Mouse (Mus musculus) MEL (cell line): ENCODE measurements at regions not wholly inside any gene's neighbourhood (a gene's known extent, or its start where the extent isn't known, plus 50 kb on each side); places are given as distances from the start of the nearest gene placed in this dataset.

ENCODE experiments used
- DNase-seq: peaks from one replicate; pipeline ENCODE4 v3.0.0; 2011; ENCODE audit warnings: low read depth, low spot score
- H3K27ac ChIP-seq: 2 replicates; pipeline ENCODE4 v1.5.1; 2012; ENCODE audit warnings: low read depth, mild to moderate bottlenecking, control low read depth, low read length, moderate library complexity; ENCODE audit not compliant: control insufficient read depth
- H3K27me3 ChIP-seq, 2 experiments: fragments of 150-350 bp in 1 of 2; sonication (generic) in 1 of 2; 2 replicates each; pipeline ENCODE4 v1.6.1; 2012; ENCODE audit warnings: low read length in 2 of 2, mild to moderate bottlenecking in 2 of 2, improper control_type of control experiment in 1 of 2, moderate library complexity in 1 of 2; ENCODE audit not compliant: insufficient read depth in 2 of 2, control insufficient read depth in 1 of 2
- H3K36me3 ChIP-seq, 2 experiments: 2 replicates each; pipeline ENCODE4 v1.6.1; 2012 to 2014; ENCODE audit warnings: low read length in 2 of 2, improper control_type of control experiment in 1 of 2, inconsistent platforms in 1 of 2, mild to moderate bottlenecking in 1 of 2; ENCODE audit not compliant: insufficient read depth in 2 of 2, control insufficient read depth in 1 of 2
- H3K4me1 ChIP-seq, 2 experiments: fragments of 150-350 bp in 1 of 2; sonication (generic) in 1 of 2; 2 replicates each; pipeline ENCODE4 v1.6.1; 2012; ENCODE audit warnings: low read length in 2 of 2, improper control_type of control experiment in 1 of 2, mild to moderate bottlenecking in 1 of 2; ENCODE audit not compliant: insufficient read depth in 2 of 2, control insufficient read depth in 1 of 2
- H3K4me3 ChIP-seq, 2 experiments: fragments of 150-350 bp in 1 of 2; sonication (generic) in 1 of 2; 2 replicates each; pipeline ENCODE4 v1.5.1; 2012; ENCODE audit warnings: low read depth in 2 of 2, low read length in 2 of 2, mild to moderate bottlenecking in 2 of 2, moderate library complexity in 2 of 2, control low read depth in 1 of 2, improper control_type of control experiment in 1 of 2; ENCODE audit not compliant: control insufficient read depth in 1 of 2, insufficient read depth in 1 of 2
- H3K79me2 ChIP-seq: 2 replicates; pipeline ENCODE4 v1.6.1; 2012; ENCODE audit warnings: mild to moderate bottlenecking, low read length, moderate library complexity; ENCODE audit not compliant: control insufficient read depth, poor library complexity, insufficient read depth
- H3K9ac ChIP-seq: 2 replicates; pipeline ENCODE4 v1.6.1; 2012; ENCODE audit warnings: low read depth, mild to moderate bottlenecking, control low read depth, low read length, moderate library complexity; ENCODE audit not compliant: control insufficient read depth, poor library complexity, severe bottlenecking
- H3K9me3 ChIP-seq: fragments of 150-350 bp; sonication (generic); replicated peaks from 2 replicates; pipeline ENCODE4 v1.6.1; 2012; ENCODE audit warnings: mild to moderate bottlenecking, low read length, improper control_type of control experiment, moderate library complexity; ENCODE audit not compliant: insufficient read depth
- CTCF ChIP-seq, 3 experiments: IDR thresholded peaks in 2 of 3; conservative IDR thresholded peaks in 1 of 3; 2 replicates each; pipeline ENCODE4 v1.5.1; 2011 to 2012; ENCODE audit warnings: low read length in 3 of 3, low read depth in 2 of 3, mild to moderate bottlenecking in 2 of 3, improper control_type of control experiment in 1 of 3, inconsistent platforms in 1 of 3, mixed read lengths in 1 of 3, moderate library complexity in 1 of 3; ENCODE audit not compliant: control insufficient read depth in 1 of 3, insufficient read depth in 1 of 3, poor library complexity in 1 of 3, severe bottlenecking in 1 of 3
- ETS1 ChIP-seq: IDR thresholded peaks from 2 replicates; pipeline ENCODE4 v1.6.1; 2012; ENCODE audit warnings: low read depth, mild to moderate bottlenecking, inconsistent platforms, low read length, improper control_type of control experiment, moderate library complexity
- GABPA ChIP-seq: IDR thresholded peaks from 2 replicates; pipeline ENCODE4 v1.6.1; 2012; ENCODE audit warnings: low read depth, mild to moderate bottlenecking, inconsistent platforms, low read length, improper control_type of control experiment, moderate library complexity
- GATA1 ChIP-seq: IDR thresholded peaks from 2 replicates; pipeline ENCODE4 v1.6.1; 2011; ENCODE audit warnings: low read depth, low read length, improper control_type of control experiment
- HCFC1 ChIP-seq: IDR thresholded peaks from 2 replicates; pipeline ENCODE4 v1.6.1; 2012; ENCODE audit warnings: low read depth, mild to moderate bottlenecking, inconsistent platforms, low read length, improper control_type of control experiment, moderate library complexity
- MEF2A ChIP-seq: IDR thresholded peaks from 2 replicates; pipeline ENCODE4 v1.6.1; 2014; ENCODE audit warnings: low read depth, mild to moderate bottlenecking, inconsistent platforms, low read length, improper control_type of control experiment; ENCODE audit not compliant: poor library complexity, insufficient replicate concordance, severe bottlenecking; ENCODE audit errors: extremely low read depth
- NRF1 ChIP-seq: IDR thresholded peaks from 2 replicates; pipeline ENCODE4 v1.6.1; 2014; ENCODE audit warnings: low read depth, mild to moderate bottlenecking, inconsistent platforms, low read length, improper control_type of control experiment, moderate library complexity; ENCODE audit not compliant: poor library complexity, insufficient read depth, severe bottlenecking
- POLR2A ChIP-seq, 2 experiments: IDR thresholded peaks; 2 replicates each; pipeline ENCODE4 v1.6.1; 2011 to 2012; ENCODE audit warnings: low read length in 2 of 2, mild to moderate bottlenecking in 2 of 2, control low read depth in 1 of 2, improper control_type of control experiment in 1 of 2, low read depth in 1 of 2, moderate library complexity in 1 of 2; ENCODE audit not compliant: control insufficient read depth in 1 of 2, insufficient read depth in 1 of 2, poor library complexity in 1 of 2
- POLR2AphosphoS5 ChIP-seq: IDR thresholded peaks from 2 replicates; pipeline ENCODE4 v1.6.1; 2012; ENCODE audit warnings: low read depth, borderline replicate concordance, mild to moderate bottlenecking, inconsistent platforms, low read length, moderate library complexity, mixed read lengths
- RAD21 ChIP-seq: IDR thresholded peaks from 2 replicates; pipeline ENCODE4 v1.6.1; 2011; ENCODE audit warnings: mild to moderate bottlenecking, low read depth, low read length, improper control_type of control experiment
- TAL1 ChIP-seq: IDR thresholded peaks from 2 replicates; pipeline ENCODE4 v1.6.1; 2012; ENCODE audit warnings: mild to moderate bottlenecking, inconsistent platforms, low read length, moderate library complexity, mixed read lengths
- UBTF ChIP-seq: IDR thresholded peaks from 2 replicates; pipeline ENCODE4 v1.6.1; 2012; ENCODE audit warnings: low read depth, mild to moderate bottlenecking, inconsistent platforms, low read length, improper control_type of control experiment, moderate library complexity, borderline replicate concordance; ENCODE audit not compliant: insufficient read depth
- USF2 ChIP-seq, 2 experiments: IDR thresholded peaks; 2 replicates each; pipeline ENCODE4 v1.6.1; 2011 to 2012; ENCODE audit warnings: improper control_type of control experiment in 2 of 2, low read length in 2 of 2, borderline replicate concordance in 1 of 2, inconsistent platforms in 1 of 2, low read depth in 1 of 2, mild to moderate bottlenecking in 1 of 2; ENCODE audit not compliant: insufficient read depth in 1 of 2
- ZKSCAN1 ChIP-seq: IDR thresholded peaks from 2 replicates; pipeline ENCODE4 v1.6.1; 2012; ENCODE audit warnings: low read depth, mild to moderate bottlenecking, inconsistent platforms, low read length, improper control_type of control experiment, moderate library complexity
- ZMIZ1 ChIP-seq: IDR thresholded peaks from 2 replicates; pipeline ENCODE4 v1.6.1; 2012; ENCODE audit warnings: low read depth, mild to moderate bottlenecking, inconsistent platforms, low read length, improper control_type of control experiment, moderate library complexity
- ZNF384 ChIP-seq: IDR thresholded peaks from 2 replicates; pipeline ENCODE4 v1.6.1; 2012; ENCODE audit warnings: low read depth, mild to moderate bottlenecking, inconsistent platforms, low read length, improper control_type of control experiment

DNA sequence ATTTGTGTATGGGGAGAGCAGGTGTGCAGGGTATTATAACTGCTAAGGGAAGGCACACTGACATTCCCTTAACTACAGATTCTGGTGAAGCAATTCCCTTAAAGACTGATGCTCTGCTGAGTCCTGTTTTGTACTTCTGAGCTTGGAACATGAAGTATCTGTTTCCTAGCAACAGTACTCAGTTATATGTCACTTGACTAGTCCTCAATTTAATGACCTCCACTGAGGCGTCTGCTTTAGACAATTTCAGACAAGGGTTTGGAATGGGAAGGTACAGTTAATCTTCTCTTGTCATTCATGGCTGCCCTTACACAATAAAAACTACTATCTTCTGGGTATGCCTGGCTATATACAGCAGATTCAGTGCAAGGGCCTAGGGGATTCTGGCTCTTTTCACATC lies 117.3 kb downstream of the 4921530L21Rik start:
- no peak for DNase-seq
- no peaks in the 10 kb centered on the region for H3K79me2 ChIP-seq
- H3K4me3 ChIP-seq = no peak overlapping the region
- no peaks in the 10 kb centered on the region for H3K36me3 ChIP-seq
- H3K27ac ChIP-seq = no peak overlapping the region
- H3K9ac ChIP-seq = no peak overlapping the region
- TF ChIP-seq ETS1 = no peak
- TF ChIP-seq HCFC1 = no peak
- no peak for TF ChIP-seq RAD21
- no peak for TF ChIP-seq GABPA
- TF ChIP-seq POLR2A (IDR thresholded peaks at IDR 0.05; ENCODE audit: control insufficient read depth in 1 of 2, insufficient read depth in 1 of 2, low read depth in 1 of 2, low read length in 2 of 2, poor library complexity in 1 of 2) = no peak
- TF ChIP-seq ZNF384 = no peak
- no peak for TF ChIP-seq UBTF
- TF ChIP-seq ZMIZ1 = no peak
- TF ChIP-seq NRF1 = no peak
- TF ChIP-seq ZKSCAN1 = no peak
- no peak for TF ChIP-seq MEF2A
- H3K27me3 ChIP-seq = no peaks in the 10 kb centered on the region
- 0 out of 4 replicates have a peak, but pooled peaks cover 0 to 3% of the 10 kb centered on the region in 2 experiments for H3K4me1 ChIP-seq
- no peaks in the 10 kb centered on the region for H3K9me3 ChIP-seq

DNA sequence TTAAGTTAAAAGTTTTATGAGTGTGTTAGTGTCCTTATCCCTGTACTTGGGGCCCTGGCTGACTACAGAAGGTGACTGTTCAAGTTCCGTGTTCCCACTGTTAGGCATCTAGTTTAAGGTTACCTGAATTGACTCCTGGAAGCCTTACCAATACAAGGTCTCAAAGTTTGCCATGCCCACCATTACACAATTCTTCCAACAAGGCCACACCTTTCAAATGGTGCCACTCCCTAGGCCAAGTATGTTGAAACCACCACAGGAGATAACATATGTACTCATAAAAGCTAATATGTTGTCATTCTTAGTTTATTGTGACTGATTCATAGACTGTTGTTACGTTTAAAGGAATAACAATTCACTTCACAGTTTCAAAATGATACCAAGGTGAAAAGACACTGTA lies 140.6 kb downstream of the 4921530L21Rik start:
- H3K36me3 ChIP-seq = no peaks in the 10 kb centered on the region
- no peaks in the 10 kb centered on the region for H3K79me2 ChIP-seq
- H3K27ac ChIP-seq = no peak overlapping the region
- no peaks in the 10 kb centered on the region for H3K9me3 ChIP-seq
- TF ChIP-seq USF2 (IDR thresholded peaks at IDR 0.05; ENCODE audit: borderline replicate concordance in 1 of 2, insufficient read depth in 1 of 2, low read depth in 1 of 2, low read length in 2 of 2) (no peak), GATA1 (no peak), CTCF (IDR thresholded peaks at IDR 0.05 in 2 of 3, conservative IDR thresholded peaks at IDR 0.05 in 1 of 3; ENCODE audit: control insufficient read depth in 1 of 3, insufficient read depth in 1 of 3, low read depth in 2 of 3, low read length in 3 of 3, poor library complexity in 1 of 3, severe bottlenecking in 1 of 3) (no peak), POLR2AphosphoS5 (no peak), UBTF (no peak), TAL1 (no peak)
- TF ChIP-seq, all 39 proteins: peak for 0
- no peak for DNase-seq
- Histone ChIP-seq H3K9ac (no peak overlapping the region), H3K27me3 (no peaks in the 10 kb centered on the region), H3K4me1 (no peaks in the 10 kb centered on the region), H3K4me3 (no peak overlapping the region)
